Mouse (Mus musculus) lung, postnatal 4 days (tissue): ENCODE measurements around the gene Mucl3.
A peak's percentile ranks its signal among the peaks of the same experiment; 100 is the strongest.

Source experiments
- DNase-seq, 2 experiments: peaks; one replicate each; pipeline ENCODE4 v3.0.0; 2021

Gene Mucl3

GRCm38 (mm10) chr17:35635202-35635601 is 8.3 kb downstream of the Mucl3 start:
- DNase-seq, result no peak

GRCm38 (mm10) chr17:35633992-35634391 is 9.5 kb downstream of the Mucl3 start:
- DNase-seq, result peak; percentile 71 to 80

- no peak for DNase-seq
These were observed 17.0 kb downstream of the Mucl3 start, which contains the start of gene Gm9573 for GRCm38 (mm10) chr17:35626537-35626936. Gene Gm9573 (minus strand): TSS chr17:35626637.

GRCm38 (mm10) chr17:35617127-35617526 is 26.4 kb downstream of the Mucl3 start:
- DNase-seq, result no peak

- DNase-seq, result no peak
These were observed 41.6 kb downstream of the Mucl3 start for GRCm38 (mm10) chr17:35601736-35602354.

- no peak for DNase-seq
These were observed 42.2 kb downstream of the Mucl3 start, which contains the start of gene Sfta2 for GRCm38 (mm10) chr17:35601249-35601648. Gene Sfta2 (plus strand): TSS chr17:35601549.

GRCm38 (mm10) chr17:35597399-35597798 is 46.1 kb downstream of the Mucl3 start:
- DNase-seq, result no peak

- no peak for DNase-seq
These were observed 49.0 kb downstream of the Mucl3 start for GRCm38 (mm10) chr17:35594456-35594855.

- DNase-seq, result no peak
These were observed 49.7 kb downstream of the Mucl3 start for GRCm38 (mm10) chr17:35593786-35594185.

- DNase-seq, result no peak
These were observed 51.4 kb downstream of the Mucl3 start for GRCm38 (mm10) chr17:35592131-35592530.

- DNase-seq, result no peak
These were observed 51.8 kb downstream of the Mucl3 start for GRCm38 (mm10) chr17:35591731-35592130.

GRCm38 (mm10) chr17:35591219-35591578 is 52.3 kb downstream of the Mucl3 start:
- DNase-seq, result no peak

GRCm38 (mm10) chr17:35590410-35591218 is 52.9 kb downstream of the Mucl3 start:
- DNase-seq, result peak; percentile 78 to 84

GRCm38 (mm10) chr17:35588387-35588786 is 55.1 kb downstream of the Mucl3 start:
- no peak for DNase-seq

- DNase-seq, result no peak
These were observed 56.2 kb downstream of the Mucl3 start for GRCm38 (mm10) chr17:35587291-35587690.
